Mouse (Mus musculus) ES-Bruce4 (cell line): Measurements from ENCODE around the gene Taf9.

Source experiments
- CTCF ChIP-seq: IDR thresholded peaks from one replicate; pipeline ENCODE4 v1.8.1; 2011; ENCODE audit warnings: low read depth, low read length
- POLR2A ChIP-seq: IDR thresholded peaks from one replicate; pipeline ENCODE4 v1.8.1; 2011; ENCODE audit warnings: low read length; ENCODE audit not compliant: insufficient read depth

DNA sequence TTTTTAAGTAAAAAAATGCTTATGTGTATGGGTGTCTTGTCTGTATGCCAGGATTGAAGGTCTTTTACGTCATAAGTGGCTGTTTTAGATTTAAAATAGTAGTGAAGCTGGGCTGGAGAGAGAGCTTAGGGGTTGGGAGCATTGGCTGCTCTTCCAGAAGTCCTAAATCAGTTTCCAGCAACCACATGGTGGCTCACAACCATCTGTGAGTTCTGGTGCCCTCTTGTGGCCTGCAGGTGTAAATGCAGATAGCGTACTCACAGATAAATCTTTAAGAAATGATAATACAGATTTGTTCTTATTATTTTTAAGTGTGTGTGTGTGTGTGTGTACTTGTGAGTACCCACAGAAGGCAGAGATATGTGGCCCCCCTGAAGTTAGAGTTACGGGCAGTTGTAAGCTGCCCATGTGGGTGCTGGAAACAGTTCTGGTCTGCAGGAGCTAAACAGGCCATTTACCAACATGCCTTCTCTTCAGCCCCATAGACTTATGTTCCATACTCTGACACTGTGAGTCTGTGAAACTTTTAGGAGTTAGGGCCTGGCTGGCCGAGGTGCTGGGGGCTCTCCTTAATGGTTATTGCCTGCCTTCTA, 8.6 kb downstream of the Taf9 start:
- TF ChIP-seq CTCF (peak; percentile 79), POLR2A (no peak)
